Mouse (Mus musculus) neural tube, embryonic 15.5 days (tissue): Measurements from ENCODE around the gene Pafah2. TPM values are rescaled to one million over a fixed set of nuclear protein-coding genes. Genes with fewer than 3 reads are reported as not detected.

Experiments
- ATAC-seq: fragments of 200-750 bp; cut with Nextera tagmentation; 2 replicates; pipeline ENCODE4 v1.8.0; 2017; ENCODE audit warnings: mild to moderate bottlenecking, moderate TSS enrichment, moderate library complexity; ENCODE audit not compliant: low FRiP score
- H3K27ac ChIP-seq: fragments of 300-500 bp; sonication (generic); replicated peaks from 2 replicates; pipeline ENCODE4 v1.5.1; 2015; ENCODE audit warnings: mild to moderate bottlenecking, inconsistent platforms
- H3K27me3 ChIP-seq: fragments of 300-500 bp; sonication (generic); replicated peaks from 2 replicates; pipeline ENCODE4 v1.6.1; 2015; ENCODE audit warnings: inconsistent platforms
- H3K36me3 ChIP-seq: fragments of 300-500 bp; sonication (generic); 2 replicates; pipeline ENCODE4 v1.6.1; 2015; ENCODE audit warnings: inconsistent platforms
- H3K4me1 ChIP-seq: fragments of 300-500 bp; sonication (generic); 2 replicates; pipeline ENCODE4 v1.6.1; 2015; ENCODE audit warnings: inconsistent platforms
- H3K4me2 ChIP-seq: fragments of 300-500 bp; sonication (generic); 2 replicates; pipeline ENCODE4 v1.6.1; 2015; ENCODE audit warnings: inconsistent platforms, mild to moderate bottlenecking, moderate library complexity
- H3K4me3 ChIP-seq: fragments of 300-500 bp; sonication (generic); replicated peaks from 2 replicates; pipeline ENCODE4 v1.5.1; 2015; ENCODE audit warnings: mild to moderate bottlenecking, inconsistent platforms
- H3K9ac ChIP-seq: fragments of 300-500 bp; sonication (generic); replicated peaks from 2 replicates; pipeline ENCODE4 v1.6.1; 2015; ENCODE audit warnings: mild to moderate bottlenecking, inconsistent platforms
- H3K9me3 ChIP-seq: fragments of 300-500 bp; sonication (generic); replicated peaks from 2 replicates; pipeline ENCODE4 v1.6.1; 2016; ENCODE audit warnings: inconsistent platforms
- WGBS: fragments of 180-500 bp; shearing (Covaris S2); methylation state at CpG from one replicate; pipeline ENCODE4 v1.1.7; 2015; ENCODE audit warnings: mixed read lengths; 5-methylcytosine and 5-hydroxymethylcytosine counted together
- polyA plus RNA-seq: library from polyadenylated mRNA; unstranded; fragments of >200 nt; fragmentation: Nextera tagmentation; extraction: Ambion mirVana; gene quantifications from 2 replicates; pipeline ENCODE4 v1.2.1, GENCODE M21; 2015

Gene Pafah2
- polyA plus RNA-seq, 1 experiment from 2014 or later, result 7.5 TPM

GRCm38 (mm10) chr4:134356591-134357460 is 39.3 kb upstream of the Pafah2 start:
- 20% methylated on average over 22 of the region's 22 CpGs for WGBS

GRCm38 (mm10) chr4:134357461-134357771 is 38.7 kb upstream of the Pafah2 start:
- peak overlapping the region; percentile 13 for H3K4me3 ChIP-seq
- WGBS, result 40% methylated on average over 17 of the region's 17 CpGs
- no peak overlapping the region for H3K27ac ChIP-seq
- H3K9ac ChIP-seq, result peak overlapping the region; percentile 29
- peaks cover 5% of the 10 kb centered on the region; the same call in 1 of the 2 replicates for H3K27me3 ChIP-seq
- no peak; the same call in 1 of the 2 replicates for ATAC-seq
- no peaks in the 10 kb centered on the region for H3K36me3 ChIP-seq
- H3K9me3 ChIP-seq, result no peaks in the 10 kb centered on the region
- H3K4me2 ChIP-seq, result peak overlapping the region; percentile 50
- peaks cover 11% of the 10 kb centered on the region for H3K4me1 ChIP-seq

More at GRCm38 (mm10) chr4:134356591-134357460, 39.3 kb upstream of the Pafah2 start:
- peak; percentile 23; the same call in 1 of the 2 replicates for ATAC-seq
- Histone ChIP-seq H3K9ac (peak overlapping the region; percentile 29), H3K27me3 (peaks cover 5% of the 10 kb centered on the region; the same call in 1 of the 2 replicates), H3K4me2 (peak overlapping the region; percentile 50), H3K36me3 (no peaks in the 10 kb centered on the region), H3K4me1 (peaks cover 17% of the 10 kb centered on the region), H3K27ac (no peak overlapping the region), H3K4me3 (peak overlapping the region; percentile 13), H3K9me3 (no peaks in the 10 kb centered on the region)

- Histone ChIP-seq H3K4me2 (no peak overlapping the region), H3K27ac (no peak overlapping the region), H3K9me3 (no peaks in the 10 kb centered on the region), H3K4me3 (no peak overlapping the region), H3K27me3 (peaks cover 9% of the 10 kb centered on the region; the same call in 1 of the 2 replicates), H3K4me1 (peaks cover 13% of the 10 kb centered on the region), H3K9ac (no peak overlapping the region), H3K36me3 (no peaks in the 10 kb centered on the region)
- WGBS, result 91% methylated on average over 6 of the region's 6 CpGs
- ATAC-seq, result no peak
These were observed 36.5 kb upstream of the Pafah2 start for GRCm38 (mm10) chr4:134359649-134360048.

- Histone ChIP-seq H3K27me3 (peaks cover 9% of the 10 kb centered on the region; the same call in 1 of the 2 replicates), H3K4me3 (no peak overlapping the region), H3K9me3 (no peaks in the 10 kb centered on the region), H3K9ac (no peak overlapping the region), H3K27ac (no peak overlapping the region), H3K4me1 (peaks cover 13% of the 10 kb centered on the region), H3K4me2 (no peak overlapping the region), H3K36me3 (no peaks in the 10 kb centered on the region)
- WGBS, result 41% methylated on average over 5 of the region's 5 CpGs
- no peak for ATAC-seq
These were observed 34.9 kb upstream of the Pafah2 start for GRCm38 (mm10) chr4:134361215-134361614.

- no peak for ATAC-seq
- 77% methylated on average over 9 of the region's 9 CpGs for WGBS
- Histone ChIP-seq H3K27ac (no peak overlapping the region), H3K4me2 (no peak overlapping the region), H3K36me3 (no peaks in the 10 kb centered on the region), H3K4me1 (peaks cover 10% of the 10 kb centered on the region), H3K9ac (no peak overlapping the region), H3K4me3 (no peak overlapping the region), H3K9me3 (no peaks in the 10 kb centered on the region), H3K27me3 (peaks cover 9% of the 10 kb centered on the region; the same call in 1 of the 2 replicates)
These were observed 34.0 kb upstream of the Pafah2 start for GRCm38 (mm10) chr4:134362124-134362523.

GRCm38 (mm10) chr4:134362586-134362985 is 33.5 kb upstream of the Pafah2 start:
- WGBS, result 21% methylated on average over 9 of the region's 9 CpGs
- H3K27ac ChIP-seq, result no peak overlapping the region
- no peaks in the 10 kb centered on the region for H3K36me3 ChIP-seq
- H3K9me3 ChIP-seq, result no peaks in the 10 kb centered on the region
- no peak for ATAC-seq
- H3K9ac ChIP-seq, result no peak overlapping the region
- H3K4me2 ChIP-seq, result no peak overlapping the region
- no peak overlapping the region for H3K4me3 ChIP-seq
- peaks cover 6% of the 10 kb centered on the region; the same call in 1 of the 2 replicates for H3K4me1 ChIP-seq
- H3K27me3 ChIP-seq, result peaks cover 8% of the 10 kb centered on the region

GRCm38 (mm10) chr4:134365280-134365679 is 30.8 kb upstream of the Pafah2 start:
- H3K9me3 ChIP-seq, result no peaks in the 10 kb centered on the region
- peaks cover 31% of the 10 kb centered on the region for H3K27me3 ChIP-seq
- H3K36me3 ChIP-seq, result no peaks in the 10 kb centered on the region
- ATAC-seq, result no peak
- H3K4me3 ChIP-seq, result no peak overlapping the region
- 0 out of 2 replicates have a peak, but pooled peaks cover 4% of the 10 kb centered on the region for H3K4me1 ChIP-seq
- no peak overlapping the region for H3K9ac ChIP-seq
- no peak overlapping the region for H3K4me2 ChIP-seq
- 48% methylated on average over 5 of the region's 5 CpGs for WGBS
- H3K27ac ChIP-seq, result no peak overlapping the region

GRCm38 (mm10) chr4:134370649-134371221 is 25.4 kb upstream of the Pafah2 start:
- Histone ChIP-seq H3K4me3 (peak overlapping the region; percentile 60), H3K36me3 (no peaks in the 10 kb centered on the region), H3K4me2 (peak overlapping the region; percentile 99), H3K9me3 (no peaks in the 10 kb centered on the region), H3K9ac (0 out of 2 replicates have a peak overlapping the region, but pooled peaks have one; percentile 36), H3K27me3 (peaks cover 47% of the 10 kb centered on the region), H3K4me1 (peaks cover 23% of the 10 kb centered on the region), H3K27ac (no peak overlapping the region)
- 2% methylated on average over 18 of the region's 18 CpGs for WGBS
- no peak for ATAC-seq

GRCm38 (mm10) chr4:134371316-134371855 is 24.7 kb upstream of the Pafah2 start:
- Histone ChIP-seq H3K36me3 (no peaks in the 10 kb centered on the region), H3K4me1 (peaks cover 23% of the 10 kb centered on the region), H3K27me3 (peaks cover 47% of the 10 kb centered on the region), H3K9ac (0 out of 2 replicates have a peak overlapping the region, but pooled peaks have one; percentile 36), H3K9me3 (no peaks in the 10 kb centered on the region), H3K27ac (no peak overlapping the region), H3K4me3 (peak overlapping the region; percentile 60), H3K4me2 (peak overlapping the region; percentile 99)
- no peak for ATAC-seq
- under 1% methylated on average over 17 of the region's 17 CpGs for WGBS

- Histone ChIP-seq H3K27ac (no peak overlapping the region), H3K9me3 (no peaks in the 10 kb centered on the region), H3K4me2 (peak overlapping the region; percentile 99), H3K27me3 (peaks cover 46% of the 10 kb centered on the region), H3K36me3 (no peaks in the 10 kb centered on the region), H3K4me1 (peaks cover 23% of the 10 kb centered on the region), H3K9ac (peak overlapping the region; percentile 64), H3K4me3 (peak overlapping the region; percentile 60)
- under 1% methylated on average over 16 of the region's 16 CpGs for WGBS
- ATAC-seq, result peak; percentile 87
These were observed 23.8 kb upstream of the Pafah2 start for GRCm38 (mm10) chr4:134372294-134372747.

- Histone ChIP-seq H3K27me3 (peaks cover 37% of the 10 kb centered on the region), H3K4me3 (no peak overlapping the region), H3K9me3 (no peaks in the 10 kb centered on the region), H3K9ac (no peak overlapping the region), H3K27ac (no peak overlapping the region), H3K4me2 (peak overlapping the region; percentile 99; the same call in 1 of the 2 replicates), H3K36me3 (no peaks in the 10 kb centered on the region), H3K4me1 (peaks cover 23% of the 10 kb centered on the region)
- WGBS, result 87% methylated on average over 8 of the region's 8 CpGs
- ATAC-seq, result no peak
These were observed 22.8 kb upstream of the Pafah2 start for GRCm38 (mm10) chr4:134373295-134373694.
